Mouse (Mus musculus) leukemia stem cell, adult 10-12 weeks (primary cell): ENCODE measurements around the gene Sgip1. TPM values are rescaled to one million over a fixed set of nuclear protein-coding genes. Genes with fewer than 3 reads are reported as not detected.

Source experiments
- polyA plus RNA-seq: library from polyadenylated mRNA; stranded (reverse); fragments of >175 nt; gene quantifications from 2 replicates; pipeline ENCODE4 v1.2.3, GENCODE M21; 2012; ENCODE audit warnings: low replicate concordance

Sgip1 gene
- polyA plus RNA-seq = 0.44 and 2.3 TPM in 2 replicates

GRCm38 (mm10) chr4:102741287-102741686 lies at the start of gene Sgip1:
Sgip1 (plus strand) TSS chr4:102741297.

GRCm38 (mm10) chr4:102978440-102978839 lies 237.3 kb downstream of the Sgip1 start, which contains the start of gene Tctex1d1:
Tctex1d1 (plus strand) TSS chr4:102978606.

Other genes starting within 250 kb of the Sgip1 start
- not detected in 2 replicates for gene Tctex1d1, start 237.3 kb downstream of the Sgip1 start, polyA plus RNA-seq